Mouse (Mus musculus): ENCODE data around the gene Spin2c.

The Spin2c gene

DNA sequence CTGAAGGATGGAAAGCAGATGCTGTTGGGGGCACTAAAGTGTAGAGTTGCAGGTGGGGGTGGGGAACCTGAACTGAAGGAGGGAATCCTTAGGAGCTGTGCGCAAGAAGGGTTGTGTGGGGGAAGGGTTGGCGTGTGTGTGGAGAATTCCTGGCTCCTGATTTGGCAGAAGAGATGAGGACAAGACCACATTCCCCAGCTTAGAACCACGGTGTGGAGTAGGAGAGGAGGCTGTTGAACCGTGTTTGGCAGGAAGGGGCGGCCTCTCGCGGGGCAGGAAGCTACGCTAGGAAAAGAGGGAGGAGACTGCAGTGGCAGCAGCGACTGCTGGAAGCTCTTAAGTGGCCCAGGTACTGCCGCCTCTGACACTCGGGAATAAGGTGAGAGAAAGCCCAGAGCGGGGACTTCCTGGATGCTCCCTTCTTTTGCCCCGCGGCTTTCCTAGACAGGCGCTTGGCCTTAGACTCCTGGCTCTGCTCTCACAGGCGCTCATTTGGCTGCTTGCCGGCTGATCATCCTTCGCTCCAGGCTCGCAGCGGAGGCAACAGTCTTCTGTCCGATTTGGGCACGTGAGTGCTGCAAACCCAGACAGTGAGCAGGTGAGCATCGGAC, at the start of gene Spin2c:
TSS of gene Spin2c (plus strand) at position 275 of the 611 bp plus-strand sequence.
- in situ Hi-C loops (cut with MboI, MseI), result no loop called here

DNA sequence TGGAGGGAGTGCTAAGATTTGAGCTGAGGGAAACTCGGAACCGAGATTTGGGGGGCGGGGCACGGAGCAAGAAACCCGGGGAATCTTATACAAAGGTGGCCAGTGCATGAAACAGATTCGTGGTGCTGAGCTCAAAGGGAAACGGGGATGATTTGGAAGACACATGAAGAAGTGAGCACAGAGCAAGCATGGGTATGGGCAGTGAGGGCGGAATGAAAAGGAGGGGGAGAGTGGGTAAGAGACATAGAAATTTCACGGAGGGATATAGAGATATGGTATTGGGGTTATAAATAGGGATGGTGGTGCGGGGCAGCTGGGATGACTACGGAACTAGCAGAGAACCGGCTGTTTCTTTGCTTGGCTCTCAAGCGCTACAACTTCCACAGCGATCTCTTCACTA, 581 bp downstream of the Spin2c start:
- in situ Hi-C loops (cut with MboI, MseI), result no loop called here

All from T-helper 2 cell (primary cell).